Comparison of ENCODE assay signal across 31 mouse cellular contexts in genomic region chr19:24274281-24274680, GRCm38 (mm10). TPM values are rescaled to one million over a fixed set of nuclear protein-coding genes. Genes with fewer than 3 reads are reported as not detected.
A peak's percentile ranks its signal among the peaks of the same experiment; 100 is the strongest.
DNase-seq lines count a peak whose midpoint lies in the region; ATAC-seq and TF ChIP-seq lines count a peak whose summit lies in the region.
"Had no signal": no experiment of that assay in that cellular context is flagged by ENCODE, and none has a peak within 500 bp of the region (broad histone marks: within the 10 kb centered on the region; RNA-seq: fewer than 3 reads in every experiment).

No protein-coding gene starts in this region.

- WGBS in liver, embryonic 15.5 days (ENCODE audit: insufficient replicate concordance): 21% methylated on average over 3 of the region's 3 CpGs
- 37% methylated on average over 3 of the region's 3 CpGs for WGBS in cerebellum, adult 2 months

- peak; percentile 67 for ATAC-seq in liver, embryonic 15.5 days (ENCODE audit: insufficient read depth)
- ATAC-seq: forebrain, embryonic 16.5 days; inflammation-experienced regulatory T-cells, adult 6 months had no signal

- H3K4me1 ChIP-seq in erythroblast, embryonic 14.5 days (ENCODE audit: control insufficient read depth): peaks cover 72% of the 10 kb centered on the region
- H3K4me1 ChIP-seq in liver, embryonic 15.5 days (replicated peaks): peaks cover 69% of the 10 kb centered on the region
- 0 out of 2 replicates have a peak, but pooled peaks cover 2% of the 10 kb centered on the region for H3K4me1 ChIP-seq in cerebellum, adult 2 months (ENCODE audit: control insufficient read depth, insufficient read depth, low read length)

- peak overlapping the region; percentile 46 for H3K4me2 ChIP-seq in liver, embryonic 15.5 days
- H3K4me2 ChIP-seq: embryonic facial prominence, embryonic 15.5 days; heart, embryonic 13.5 days; hindbrain, embryonic 15.5 days; kidney, embryonic 15.5 days; lung, embryonic 15.5 days had no signal

- peak overlapping the region; percentile 64 for H3K27ac ChIP-seq in liver, embryonic 15.5 days (replicated peaks)
- no peak overlapping the region for H3K27ac ChIP-seq in cerebellum, adult 2 months (ENCODE audit: insufficient read depth, low read length)
- H3K27ac ChIP-seq: embryonic facial prominence, embryonic 10.5 days; embryonic facial prominence, embryonic 15.5 days; forebrain, embryonic 10.5 days; gastrocnemius, adult 2 months; heart, adult 2 months; heart, embryonic 13.5 days; hindbrain, embryonic 10.5 days; hindbrain, embryonic 15.5 days; kidney, embryonic 15.5 days; left cerebral cortex, adult 2 months; lung, embryonic 15.5 days had no signal

- peak overlapping the region; percentile 28 for H3K4me3 ChIP-seq in erythroblast, embryonic 14.5 days (replicated peaks)
- no peak overlapping the region for H3K4me3 ChIP-seq in liver, embryonic 15.5 days (replicated peaks)
- H3K4me3 ChIP-seq in cerebellum, adult 2 months (replicated peaks; ENCODE audit: insufficient read depth, low read depth, low read length): no peak overlapping the region
- H3K4me3 ChIP-seq: embryonic facial prominence, embryonic 10.5 days; embryonic facial prominence, embryonic 15.5 days; forebrain, embryonic 10.5 days; gastrocnemius, adult 2 months; heart, adult 2 months; heart, embryonic 13.5 days; hindbrain, embryonic 10.5 days; hindbrain, embryonic 15.5 days; kidney, embryonic 15.5 days; left cerebral cortex, adult 2 months; lung, embryonic 15.5 days had no signal

- TF ChIP-seq CTCF in cerebellum, adult 2 months (IDR thresholded peaks at IDR 0.05; ENCODE audit: borderline replicate concordance, insufficient read depth, low read depth, low read length): no peak

- H3K36me3 ChIP-seq in erythroblast, embryonic 14.5 days (ENCODE audit: control insufficient read depth): peaks cover 88% of the 10 kb centered on the region
- H3K36me3 ChIP-seq in liver, embryonic 15.5 days (replicated peaks): peaks cover 48% of the 10 kb centered on the region
- H3K36me3 ChIP-seq: hindbrain, embryonic 15.5 days had no signal

- DNase-seq in c-Kit-positive CD71-positive TER-119-negative erythroid progenitor cells, embryonic 14.5 days (ENCODE audit: low read depth): peak; percentile 55
- DNase-seq in cerebellum, adult 2 months: no peak
- no peak for DNase-seq in left cerebral cortex, adult 11 months (ENCODE audit: low spot score)
- DNase-seq in heart, postnatal 4 days: no peak
- DNase-seq: adrenal gland, postnatal 14 days; B cell, adult 2 months; cerebellum, adult 8-10 months; cerebellum, postnatal 25 days; gastrocnemius, adult 2 months; gastrocnemius, postnatal 36 days; heart, adult 2 months; heart, postnatal 10 days; kidney, adult 18-20 months; kidney, postnatal 25 days; midbrain, embryonic 14.5 days; right cerebral cortex, postnatal 14 days; thymus, postnatal 4 days had no signal

- H3K9ac ChIP-seq in liver, embryonic 15.5 days: no peak overlapping the region
- H3K9ac ChIP-seq: embryonic facial prominence, embryonic 15.5 days; heart, embryonic 13.5 days; hindbrain, embryonic 15.5 days; kidney, embryonic 15.5 days; lung, embryonic 15.5 days had no signal

- H3K27me3 ChIP-seq in erythroblast, embryonic 14.5 days (ENCODE audit: control insufficient read depth): no peaks in the 10 kb centered on the region
- no peaks in the 10 kb centered on the region for H3K27me3 ChIP-seq in liver, embryonic 15.5 days
- H3K27me3 ChIP-seq in cerebellum, adult 2 months (ENCODE audit: control insufficient read depth, insufficient read depth, low read length): no peaks in the 10 kb centered on the region
- H3K27me3 ChIP-seq: CH12.LX; embryonic facial prominence, embryonic 15.5 days; heart, embryonic 13.5 days; hindbrain, embryonic 15.5 days; kidney, embryonic 15.5 days; lung, embryonic 15.5 days had no signal

- TF ChIP-seq POLR2A in cerebellum, adult 2 months (IDR thresholded peaks at IDR 0.05; ENCODE audit: borderline replicate concordance, insufficient read depth, low read length): no peak

- peaks cover 6% of the 10 kb centered on the region for H3K9me3 ChIP-seq in erythroblast, embryonic 14.5 days (ENCODE audit: control insufficient read depth, low read length)
- no peaks in the 10 kb centered on the region for H3K9me3 ChIP-seq in liver, embryonic 15.5 days (replicated peaks)
- H3K9me3 ChIP-seq: embryonic facial prominence, embryonic 10.5 days; embryonic facial prominence, embryonic 15.5 days; forebrain, embryonic 10.5 days; heart, embryonic 13.5 days; hindbrain, embryonic 10.5 days; hindbrain, embryonic 15.5 days; kidney, embryonic 15.5 days; lung, embryonic 15.5 days had no signal

RNA-seq across cellular contexts. Expression of gene Fxn, which starts 6.1 kb away (rescaled TPM):
- 17.1 and 17.5 TPM in 2 replicates for polyA plus RNA-seq in erythroblast, embryonic 14.5 days (2012)
- 42.6 and 45.9 TPM in 2 replicates for polyA plus RNA-seq in liver, embryonic 15.5 days (2015; fragmentation: Nextera tagmentation; extraction: Ambion mirVana)
- polyA plus RNA-seq in cerebellum, adult 2 months (2012; rRNA removed): 13.2 and 14.5 TPM in 2 replicates
- 10 to 100 TPM; 39.3 to 41.2 TPM for total RNA-seq in heart, postnatal 4 days (2021)

RNA-seq across cellular contexts. Expression of gene Tjp2, which starts 49.5 kb away (rescaled TPM):
- 0.07 and 0.12 TPM in 2 replicates for polyA plus RNA-seq in erythroblast, embryonic 14.5 days (2012)
- polyA plus RNA-seq in liver, embryonic 15.5 days (2015; fragmentation: Nextera tagmentation; extraction: Ambion mirVana): 4.9 and 5.9 TPM in 2 replicates
- 26.5 and 27.7 TPM in 2 replicates for polyA plus RNA-seq in cerebellum, adult 2 months (2012; rRNA removed)
- total RNA-seq in heart, postnatal 4 days (2021): 10 to 100 TPM; 36.9 to 37.7 TPM
